Mouse (Mus musculus) right cerebral cortex, postnatal 36 days (tissue): ENCODE results near the gene Ercc5.

Experiments
- DNase-seq, 2 experiments: peaks; one replicate each; pipeline ENCODE4 v3.0.0; 2022; ENCODE audit warnings: low spot score in 2 of 2, mixed read lengths in 1 of 2

Gene Ercc5

DNA sequence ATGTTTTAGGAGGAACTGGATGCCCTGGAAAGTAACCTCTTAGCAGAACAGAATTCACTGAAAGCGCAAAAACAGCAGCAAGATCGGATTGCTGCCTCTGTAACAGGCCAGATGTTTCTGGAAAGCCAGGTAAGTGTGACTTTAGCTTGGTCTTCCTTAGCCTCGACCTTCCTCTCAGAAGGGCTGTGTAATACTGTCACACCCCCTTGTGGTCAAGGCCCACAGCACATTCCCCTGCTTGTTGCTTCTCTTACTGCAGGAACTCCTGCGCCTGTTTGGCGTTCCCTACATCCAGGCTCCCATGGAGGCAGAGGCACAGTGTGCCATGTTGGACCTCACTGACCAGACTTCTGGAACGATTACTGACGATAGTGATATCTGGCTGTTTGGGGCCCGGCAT lies 26.4 kb downstream of the Ercc5 start:
- DNase-seq = no peak

DNA sequence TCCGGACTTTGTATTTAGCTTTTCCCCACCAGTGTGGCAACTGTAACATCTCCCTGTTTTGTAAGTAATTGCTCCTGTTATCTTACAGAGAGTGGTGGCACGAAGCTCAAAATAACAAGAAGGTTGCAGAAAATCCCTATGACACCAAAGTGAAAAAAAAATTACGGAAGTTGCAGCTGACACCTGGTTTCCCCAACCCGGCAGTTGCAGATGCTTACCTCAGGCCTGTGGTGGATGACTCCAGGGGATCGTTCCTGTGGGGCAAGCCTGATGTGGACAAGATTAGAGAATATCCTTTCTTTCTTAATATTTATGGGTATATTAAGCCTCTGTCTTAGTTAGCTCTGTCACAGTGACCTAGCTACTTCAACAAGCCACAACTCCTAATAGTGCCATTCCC lies 30.5 kb downstream of the Ercc5 start:
- DNase-seq = no peak

DNA sequence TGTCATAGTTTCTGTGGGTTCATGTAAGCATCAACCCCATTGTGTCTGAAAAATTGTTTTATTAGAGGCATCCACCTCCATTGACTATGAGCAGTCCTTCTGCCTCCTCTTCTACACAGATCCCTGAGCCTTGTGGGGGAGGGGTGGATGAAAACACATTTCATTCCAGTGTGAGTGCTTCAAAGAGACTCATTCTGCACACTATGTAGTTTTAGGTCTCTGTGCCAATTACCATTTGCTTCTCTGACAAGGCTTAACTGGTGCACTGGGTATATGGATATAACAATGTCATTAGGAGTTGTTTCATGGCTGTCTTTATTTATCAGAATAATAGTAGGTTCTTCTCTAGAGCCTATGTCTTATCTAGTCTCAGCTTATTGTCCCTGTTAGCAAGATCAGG lies 38.9 kb downstream of the Ercc5 start:
- DNase-seq = peak in 1 of 2 experiments; percentile 11

DNA sequence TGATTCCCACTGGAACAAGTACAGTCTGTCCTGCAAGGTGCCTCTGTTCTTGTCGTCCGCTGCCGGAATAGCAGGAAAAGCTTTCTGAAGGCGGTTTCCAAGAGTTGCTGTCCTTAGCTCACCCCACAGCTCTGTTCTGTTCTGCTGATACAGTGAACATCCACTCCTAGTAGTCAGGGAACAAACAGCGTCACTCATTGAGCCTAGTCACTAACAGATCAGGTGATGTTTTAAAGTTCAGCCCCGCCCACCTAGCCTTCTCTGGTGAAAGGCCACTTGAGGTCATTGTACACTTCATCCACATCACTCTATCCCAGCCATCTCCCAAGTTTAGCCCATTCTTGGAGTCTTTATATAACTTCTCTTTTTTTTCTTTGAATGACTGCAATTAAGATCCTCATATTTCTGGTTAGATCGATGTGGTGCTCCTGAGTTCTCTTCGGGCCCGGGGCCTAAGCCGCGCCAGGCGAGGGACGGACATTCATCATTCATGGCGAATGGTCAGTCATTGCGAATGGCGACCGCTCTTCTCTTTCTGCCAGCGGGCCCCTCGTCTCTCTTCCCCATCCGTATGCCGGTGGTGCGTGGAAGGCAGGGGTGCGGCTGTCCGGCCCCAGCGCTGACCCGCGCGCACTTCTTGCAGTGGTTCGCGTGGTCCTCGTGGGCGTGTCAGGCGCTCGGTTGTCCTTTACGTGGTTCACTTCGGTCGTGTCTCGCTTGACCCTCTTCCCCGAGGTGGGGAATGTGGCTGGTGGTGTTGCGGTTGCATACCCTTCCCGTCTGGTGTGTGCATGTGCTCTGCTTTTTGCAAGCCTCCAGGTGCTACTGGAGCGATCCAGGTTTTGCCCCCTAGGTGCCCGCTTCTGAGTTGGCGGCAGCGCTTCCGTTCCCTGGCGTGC lies 51.0 kb downstream of the Ercc5 start:
- peak; percentile 46 to 82 for DNase-seq

DNA sequence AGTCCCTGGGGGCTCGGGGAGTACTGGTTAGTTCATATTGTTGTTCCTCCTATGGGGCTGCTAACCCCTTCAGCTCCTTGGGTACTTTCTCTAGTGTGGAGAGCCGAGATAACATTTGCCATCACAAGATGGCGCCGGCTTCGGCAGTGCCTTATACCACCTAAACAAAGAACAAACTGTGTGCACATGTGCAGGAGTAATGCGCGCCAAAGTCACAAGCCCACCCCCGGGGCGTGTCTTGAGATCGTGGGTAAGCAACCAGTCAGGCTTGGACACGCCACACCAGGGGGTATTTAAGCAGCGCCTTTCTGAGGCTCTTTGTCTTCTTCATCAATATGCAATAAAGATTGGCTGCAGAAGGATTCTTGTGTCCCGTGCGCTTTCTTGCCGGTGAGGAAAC lies 55.3 kb downstream of the Ercc5 start:
- no peak for DNase-seq

DNA sequence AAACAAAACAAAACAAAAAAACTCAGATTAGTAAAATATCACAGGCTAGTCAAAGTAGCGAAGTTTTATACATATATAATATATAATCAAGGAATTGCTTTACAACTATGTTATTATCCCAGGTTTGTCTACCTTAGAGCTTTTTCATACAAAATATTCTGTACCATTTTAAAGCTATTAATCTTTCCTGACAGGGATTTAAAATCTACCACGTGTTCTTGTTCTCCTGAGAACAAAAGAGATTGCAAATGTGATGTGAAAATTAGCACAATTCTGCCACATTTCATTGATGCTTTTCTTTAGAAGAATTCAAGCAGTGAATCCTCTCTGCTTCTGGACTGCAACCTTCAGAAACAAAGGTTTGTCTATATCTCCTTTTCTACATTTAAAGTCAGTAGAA lies 66.9 kb downstream of the Ercc5 start:
- no peak for DNase-seq

DNA sequence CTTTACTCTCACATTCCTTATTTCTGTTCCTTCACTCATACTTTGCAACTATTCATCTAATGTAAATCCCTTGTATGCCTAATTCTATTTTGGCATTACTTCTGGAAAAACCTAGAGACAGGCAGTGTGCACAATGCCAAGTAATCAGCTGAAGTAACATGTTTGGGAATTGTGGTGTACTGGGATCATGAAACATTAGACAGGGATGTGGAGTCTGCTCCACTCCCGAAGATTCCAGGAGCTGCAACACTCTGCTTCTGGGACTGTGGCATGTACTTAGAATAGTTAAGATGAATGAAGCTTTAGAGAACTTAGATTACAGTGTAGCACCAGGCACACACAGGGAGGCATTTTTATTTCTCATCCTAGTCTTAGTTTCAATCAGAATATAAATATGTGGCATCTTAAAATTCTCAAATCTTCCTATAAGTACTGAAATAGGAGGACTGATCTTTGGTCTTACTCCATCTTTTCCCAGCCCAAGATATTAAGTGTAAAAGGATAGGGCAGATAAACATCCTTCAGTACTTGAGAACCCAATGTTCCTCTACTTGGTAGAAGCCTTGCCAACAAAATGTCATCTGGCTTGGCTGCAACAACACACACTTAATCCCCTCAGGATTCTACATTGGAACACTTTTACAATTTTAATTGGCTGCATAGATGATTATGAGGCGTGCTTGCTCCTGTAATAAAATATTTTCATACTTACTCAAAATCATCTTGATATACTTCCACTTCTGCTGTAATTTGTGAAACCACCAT lies 69.0 kb downstream of the Ercc5 start:
- no peak for DNase-seq

DNA sequence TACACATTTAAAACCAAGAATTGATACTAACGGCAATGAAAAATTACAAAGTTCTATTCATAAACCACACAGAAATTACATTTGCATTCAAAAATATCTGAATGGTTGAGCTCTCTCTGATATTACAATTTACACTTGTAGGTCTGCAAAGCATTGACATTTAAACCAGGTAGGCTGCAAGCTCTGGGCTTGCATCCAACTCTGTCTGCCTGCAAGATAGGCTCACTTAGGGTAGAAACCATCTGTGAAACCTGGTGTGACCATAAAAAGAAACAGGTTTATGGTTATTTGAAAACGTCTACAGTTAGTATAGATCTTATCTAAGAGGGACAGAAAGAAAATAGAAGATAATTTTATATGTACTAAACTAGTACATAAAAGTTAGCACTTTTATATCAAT lies 69.6 kb downstream of the Ercc5 start:
- no peak for DNase-seq

DNA sequence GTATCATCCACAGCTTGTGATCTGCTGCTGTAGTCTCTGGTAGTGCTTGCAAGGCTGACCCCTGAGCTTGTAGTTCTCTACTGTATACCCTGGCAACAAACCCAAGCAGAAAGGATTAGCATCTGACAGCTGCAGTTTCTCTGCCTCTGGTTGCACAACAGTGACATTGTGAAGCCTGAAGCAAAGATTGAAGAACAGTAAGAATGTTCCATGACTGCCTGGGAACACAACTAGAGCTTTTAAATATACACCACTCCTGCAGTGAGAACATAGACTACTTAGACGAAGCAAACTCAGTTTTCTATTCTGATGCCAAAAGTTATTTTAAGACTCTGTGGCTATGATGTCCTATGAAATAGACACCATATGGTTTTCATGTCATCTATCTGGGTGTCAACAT lies 71.3 kb downstream of the Ercc5 start, which contains the start of gene Mettl21e:
Mettl21e (minus strand) TSS at position 86 of the 400 bp plus-strand sequence.
- no peak for DNase-seq

DNA sequence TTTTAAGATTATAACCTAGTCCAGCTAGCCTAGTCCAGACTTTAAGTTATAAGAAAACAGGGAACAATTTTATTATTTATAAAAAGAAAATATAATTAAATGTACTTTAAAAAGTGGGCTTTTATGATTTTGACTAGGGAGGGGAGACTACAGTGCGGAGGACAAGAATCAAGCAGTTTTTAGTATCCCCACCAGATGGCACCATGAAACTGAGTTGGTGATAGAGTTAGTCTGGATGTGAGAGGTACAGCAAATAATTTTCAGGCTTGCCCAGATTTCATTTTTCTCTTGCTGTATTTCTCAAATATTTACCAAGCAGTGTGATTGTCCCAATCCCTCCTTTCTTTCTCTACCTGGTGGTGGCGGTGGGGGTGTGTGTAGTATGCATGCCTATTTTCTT lies 81.5 kb downstream of the Ercc5 start:
- peak in 1 of 2 experiments; percentile 37 for DNase-seq
